Mouse (Mus musculus): ENCODE measurements at regions not wholly inside any gene's neighbourhood (a gene's known extent, or its start where the extent isn't known, plus 50 kb on each side); places are given as distances from the start of the nearest gene placed in this dataset.

DNA sequence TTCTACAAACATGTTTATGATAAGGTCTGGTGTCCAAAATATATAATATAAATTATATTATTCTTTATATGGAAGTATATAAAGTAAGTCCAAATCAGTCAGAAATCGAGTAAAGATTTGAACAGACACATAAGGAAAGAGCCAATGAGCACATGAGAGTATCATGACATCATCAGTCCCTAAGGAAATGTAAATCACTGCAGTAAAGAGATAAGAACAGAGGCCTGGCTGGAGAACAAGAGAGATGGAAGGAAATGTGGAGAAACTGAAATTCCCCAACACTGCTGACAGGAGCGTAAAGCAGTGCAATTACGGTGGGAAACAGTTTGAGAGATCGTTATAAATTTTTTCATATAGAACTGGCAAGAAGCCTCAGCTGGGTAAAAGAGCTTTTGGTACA, 306.2 kb upstream of the Tbx3 start:
- TF ChIP-seq POLR2A (IDR thresholded peaks at IDR 0.05; ENCODE audit: insufficient read depth, low read length) (no peak), CTCF (IDR thresholded peaks at IDR 0.05; ENCODE audit: low read depth, low read length) (no peak), EP300 (IDR thresholded peaks at IDR 0.05; ENCODE audit: insufficient read depth, low read depth, low read length) (no peak)

Data from ES-Bruce4 (cell line).